Mouse (Mus musculus): Measurements from ENCODE around the gene Mymk. TPM values are rescaled to one million over a fixed set of nuclear protein-coding genes. Genes with fewer than 3 reads are reported as not detected.

Mymk gene
- total and polyA plus RNA-seq, 2 experiments = not detected

- Histone ChIP-seq H3K36me3 (ENCODE audit: control insufficient read depth, insufficient read depth, low read length) (no peaks in the 10 kb centered on the region), H3K4me1 (ENCODE audit: control insufficient read depth, insufficient read depth, low read length) (no peaks in the 10 kb centered on the region), H3K27ac (replicated peaks; ENCODE audit: insufficient read depth, low read depth, low read length) (no peak overlapping the region), H3K79me2 (ENCODE audit: control insufficient read depth, insufficient read depth, low read length) (no peaks in the 10 kb centered on the region), H3K9ac (ENCODE audit: low read depth, low read length) (no peak overlapping the region), H3K4me3 (ENCODE audit: insufficient read depth, low read depth, low read length) (no peak overlapping the region), H3K27me3 (ENCODE audit: control insufficient read depth, insufficient read depth, low read length) (no peaks in the 10 kb centered on the region)
- TF ChIP-seq CTCF (IDR thresholded peaks at IDR 0.05; ENCODE audit: low read depth, low read length) = no peak
- TF ChIP-seq POLR2A (IDR thresholded peaks at IDR 0.05; ENCODE audit: extremely low read depth, insufficient read depth, low read length) = no peak
- WGBS = 89% methylated on average over 5 of the region's 5 CpGs
- DNase-seq (ENCODE audit: extremely low read depth, low read depth, low spot score) = no peak
Observed at GRCm38 (mm10) chr2:27109052-27109451, 37.1 kb upstream of the Mymk start.

GRCm38 (mm10) chr2:27108144-27108543, 36.2 kb upstream of the Mymk start:
- DNase-seq (ENCODE audit: extremely low read depth, low read depth, low spot score) = no peak
- no peaks in the 10 kb centered on the region for H3K36me3 ChIP-seq (ENCODE audit: control insufficient read depth, insufficient read depth, low read length)
- H3K9ac ChIP-seq (ENCODE audit: low read depth, low read length) = no peak overlapping the region
- no peaks in the 10 kb centered on the region for H3K4me1 ChIP-seq (ENCODE audit: control insufficient read depth, insufficient read depth, low read length)
- WGBS = 72% methylated on average over 2 of the region's 2 CpGs
- no peak overlapping the region for H3K27ac ChIP-seq (replicated peaks; ENCODE audit: insufficient read depth, low read depth, low read length)
- TF ChIP-seq CTCF (IDR thresholded peaks at IDR 0.05; ENCODE audit: low read depth, low read length) (no peak), POLR2A (IDR thresholded peaks at IDR 0.05; ENCODE audit: extremely low read depth, insufficient read depth, low read length) (no peak)
- no peaks in the 10 kb centered on the region for H3K79me2 ChIP-seq (ENCODE audit: control insufficient read depth, insufficient read depth, low read length)
- no peak overlapping the region for H3K4me3 ChIP-seq (ENCODE audit: insufficient read depth, low read depth, low read length)
- no peaks in the 10 kb centered on the region for H3K27me3 ChIP-seq (ENCODE audit: control insufficient read depth, insufficient read depth, low read length)

GRCm38 (mm10) chr2:27106816-27107215, 34.8 kb upstream of the Mymk start:
- H3K4me1 ChIP-seq (ENCODE audit: control insufficient read depth, insufficient read depth, low read length) = no peaks in the 10 kb centered on the region
- WGBS = 85% methylated on average over 3 of the region's 3 CpGs

GRCm38 (mm10) chr2:27103554-27103953, 31.6 kb upstream of the Mymk start:
- H3K27me3 ChIP-seq (ENCODE audit: control insufficient read depth, insufficient read depth, low read length) = peaks cover 2% of the 10 kb centered on the region; the same call in 1 of the 2 replicates
- no peaks in the 10 kb centered on the region for H3K79me2 ChIP-seq (ENCODE audit: control insufficient read depth, insufficient read depth, low read length)
- no peaks in the 10 kb centered on the region for H3K36me3 ChIP-seq (ENCODE audit: control insufficient read depth, insufficient read depth, low read length)
- no peak overlapping the region for H3K4me3 ChIP-seq (ENCODE audit: insufficient read depth, low read depth, low read length)
- DNase-seq (ENCODE audit: extremely low read depth, low read depth, low spot score) = no peak
- 89% methylated on average over 7 of the region's 7 CpGs for WGBS
- TF ChIP-seq CTCF (IDR thresholded peaks at IDR 0.05; ENCODE audit: low read depth, low read length) (no peak), POLR2A (IDR thresholded peaks at IDR 0.05; ENCODE audit: extremely low read depth, insufficient read depth, low read length) (no peak)
- H3K27ac ChIP-seq (replicated peaks; ENCODE audit: insufficient read depth, low read depth, low read length) = no peak overlapping the region
- no peaks in the 10 kb centered on the region for H3K4me1 ChIP-seq (ENCODE audit: control insufficient read depth, insufficient read depth, low read length)
- no peak overlapping the region for H3K9ac ChIP-seq (ENCODE audit: low read depth, low read length)

More at GRCm38 (mm10) chr2:27106816-27107215, 34.8 kb upstream of the Mymk start:
- H3K27ac ChIP-seq (replicated peaks; ENCODE audit: insufficient read depth, low read depth, low read length) = no peak overlapping the region
- no peaks in the 10 kb centered on the region for H3K36me3 ChIP-seq (ENCODE audit: control insufficient read depth, insufficient read depth, low read length)
- no peak overlapping the region for H3K9ac ChIP-seq (ENCODE audit: low read depth, low read length)
- no peak for TF ChIP-seq CTCF (IDR thresholded peaks at IDR 0.05; ENCODE audit: low read depth, low read length)
- TF ChIP-seq POLR2A (IDR thresholded peaks at IDR 0.05; ENCODE audit: extremely low read depth, insufficient read depth, low read length) = no peak
- H3K79me2 ChIP-seq (ENCODE audit: control insufficient read depth, insufficient read depth, low read length) = no peaks in the 10 kb centered on the region
- no peak overlapping the region for H3K4me3 ChIP-seq (ENCODE audit: insufficient read depth, low read depth, low read length)
- H3K27me3 ChIP-seq (ENCODE audit: control insufficient read depth, insufficient read depth, low read length) = no peaks in the 10 kb centered on the region
- DNase-seq (ENCODE audit: extremely low read depth, low read depth, low spot score) = no peak

- H3K27me3 ChIP-seq (ENCODE audit: control insufficient read depth, insufficient read depth, low read length) = peaks cover 2% of the 10 kb centered on the region; the same call in 1 of the 2 replicates
- H3K4me3 ChIP-seq (ENCODE audit: insufficient read depth, low read depth, low read length) = no peak overlapping the region
- no peak for DNase-seq (ENCODE audit: extremely low read depth, low read depth, low spot score)
- no peaks in the 10 kb centered on the region for H3K79me2 ChIP-seq (ENCODE audit: control insufficient read depth, insufficient read depth, low read length)
- H3K36me3 ChIP-seq (ENCODE audit: control insufficient read depth, insufficient read depth, low read length) = no peaks in the 10 kb centered on the region
- 16% methylated on average over 6 of the region's 6 CpGs for WGBS
- no peak overlapping the region for H3K9ac ChIP-seq (ENCODE audit: low read depth, low read length)
- H3K4me1 ChIP-seq (ENCODE audit: control insufficient read depth, insufficient read depth, low read length) = no peaks in the 10 kb centered on the region
- no peak for TF ChIP-seq CTCF (IDR thresholded peaks at IDR 0.05; ENCODE audit: low read depth, low read length)
- no peak for TF ChIP-seq POLR2A (IDR thresholded peaks at IDR 0.05; ENCODE audit: extremely low read depth, insufficient read depth, low read length)
- no peak overlapping the region for H3K27ac ChIP-seq (replicated peaks; ENCODE audit: insufficient read depth, low read depth, low read length)
Observed at GRCm38 (mm10) chr2:27097776-27098175, 25.8 kb upstream of the Mymk start.

- Histone ChIP-seq H3K4me1 (ENCODE audit: control insufficient read depth, insufficient read depth, low read length) (no peaks in the 10 kb centered on the region), H3K4me3 (ENCODE audit: insufficient read depth, low read depth, low read length) (no peak overlapping the region), H3K9ac (ENCODE audit: low read depth, low read length) (no peak overlapping the region), H3K27me3 (ENCODE audit: control insufficient read depth, insufficient read depth, low read length) (peaks cover 2% of the 10 kb centered on the region; the same call in 1 of the 2 replicates), H3K27ac (replicated peaks; ENCODE audit: insufficient read depth, low read depth, low read length) (no peak overlapping the region), H3K36me3 (ENCODE audit: control insufficient read depth, insufficient read depth, low read length) (no peaks in the 10 kb centered on the region), H3K79me2 (ENCODE audit: control insufficient read depth, insufficient read depth, low read length) (no peaks in the 10 kb centered on the region)
- no peak for DNase-seq (ENCODE audit: extremely low read depth, low read depth, low spot score)
- TF ChIP-seq POLR2A (IDR thresholded peaks at IDR 0.05; ENCODE audit: extremely low read depth, insufficient read depth, low read length) (no peak), CTCF (IDR thresholded peaks at IDR 0.05; ENCODE audit: low read depth, low read length) (no peak)
- WGBS = 72% methylated on average over 6 of the region's 6 CpGs
Observed at GRCm38 (mm10) chr2:27097241-27097656, 25.3 kb upstream of the Mymk start.
